Mouse (Mus musculus): ENCODE results near the gene Wdr27.

The Wdr27 gene

DNA sequence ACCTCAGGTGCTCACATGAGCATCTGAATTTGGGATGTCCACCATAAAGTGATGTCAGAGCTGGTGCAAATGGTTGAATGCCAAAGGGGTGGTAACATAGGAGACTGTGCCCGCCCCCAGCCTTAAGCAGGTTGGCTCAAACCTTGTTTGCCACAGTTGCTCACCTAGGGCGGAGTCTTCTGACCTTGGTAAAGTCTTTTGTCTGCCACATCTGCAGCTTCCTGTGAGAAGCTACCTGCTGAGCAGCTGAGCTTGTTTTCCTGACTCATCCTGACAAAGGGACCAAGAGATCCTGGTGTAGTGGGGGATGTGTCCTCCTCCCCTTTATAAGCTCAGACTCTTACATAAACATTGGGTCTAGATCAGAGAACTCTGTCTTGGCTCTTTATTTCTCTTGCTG, 125.0 kb downstream of the Wdr27 start:
- no peak for DNase-seq (ENCODE audit: low spot score)

DNA sequence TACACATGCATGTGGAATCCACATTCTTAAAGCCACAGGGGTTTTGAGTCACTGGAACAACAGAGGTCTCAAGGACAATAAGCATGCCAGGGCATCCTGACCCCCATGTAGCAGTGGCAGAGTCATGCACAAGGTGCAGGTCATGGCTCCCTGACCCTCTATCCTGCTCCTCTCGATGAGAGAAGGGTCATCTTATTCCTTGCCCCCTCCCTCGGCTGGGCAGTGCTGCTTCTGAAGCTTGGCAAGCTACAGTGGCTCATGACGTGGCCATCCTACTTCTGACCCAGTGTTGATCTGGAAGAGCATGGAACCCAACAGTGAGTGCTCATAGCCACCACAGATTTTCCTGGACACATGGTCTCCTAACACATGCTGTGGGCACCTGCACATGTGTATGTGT, 126.9 kb downstream of the Wdr27 start:
- DNase-seq (ENCODE audit: low spot score): no peak

DNA sequence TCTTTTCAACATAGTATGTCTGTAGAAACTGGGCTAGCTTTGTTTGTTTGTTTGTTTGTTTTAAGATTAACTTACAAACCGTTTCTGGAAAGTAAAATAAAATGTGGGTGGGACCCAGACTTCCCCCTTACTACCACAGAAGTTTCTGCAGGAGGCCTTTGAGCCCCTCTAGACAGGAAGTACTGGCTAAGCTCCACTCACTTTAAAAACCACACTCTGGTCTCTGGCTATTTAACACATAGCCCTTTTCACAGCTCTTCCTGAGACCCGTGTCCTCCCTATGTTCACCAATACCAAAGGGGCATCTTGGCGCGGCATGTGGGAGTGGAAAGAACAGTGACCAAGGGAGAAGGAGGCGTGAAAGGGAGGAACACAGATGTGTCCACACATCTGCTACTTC, 127.7 kb downstream of the Wdr27 start:
- DNase-seq (ENCODE audit: low spot score): no peak

DNA sequence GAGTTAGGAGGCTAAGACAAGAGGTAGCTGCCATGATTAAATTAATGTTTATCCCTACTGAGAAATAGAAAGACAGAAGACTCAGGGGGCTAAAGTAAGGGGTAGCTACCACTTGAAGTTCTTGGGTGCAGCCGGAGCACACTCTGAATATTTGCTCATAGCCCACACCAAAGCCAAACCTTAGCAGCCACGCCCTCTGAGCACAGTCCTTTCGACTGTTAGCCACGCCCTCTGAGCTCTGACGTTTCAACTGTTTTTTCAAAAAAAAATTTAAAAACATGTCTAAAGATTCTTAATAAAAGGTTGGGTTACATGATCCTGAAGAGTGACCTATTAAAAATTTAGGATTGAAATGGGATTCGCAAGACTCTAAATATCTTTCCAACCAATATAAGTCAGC, 130.3 kb downstream of the Wdr27 start:
- DNase-seq (ENCODE audit: low spot score): no peak

DNA sequence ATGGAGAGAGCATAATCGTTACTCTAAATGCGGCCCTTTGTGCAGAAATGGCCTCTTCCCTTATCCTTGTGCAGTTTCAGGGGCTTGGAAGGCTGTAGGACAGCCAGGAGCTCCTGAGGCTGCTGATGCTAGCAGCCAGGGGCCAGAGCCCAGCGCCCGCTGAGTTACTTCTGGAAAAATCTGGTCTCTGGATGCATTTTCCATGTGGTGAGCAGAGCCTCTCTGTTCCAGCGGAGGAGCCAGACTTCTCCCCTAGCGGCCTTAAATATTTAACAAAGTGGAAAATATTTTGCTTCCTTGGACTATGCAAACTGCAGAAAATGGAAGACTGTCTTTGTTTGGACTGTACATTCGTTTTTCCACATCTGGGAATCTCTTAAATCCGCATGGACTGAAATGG, 130.9 kb downstream of the Wdr27 start:
- no peak for DNase-seq (ENCODE audit: low spot score)

DNA sequence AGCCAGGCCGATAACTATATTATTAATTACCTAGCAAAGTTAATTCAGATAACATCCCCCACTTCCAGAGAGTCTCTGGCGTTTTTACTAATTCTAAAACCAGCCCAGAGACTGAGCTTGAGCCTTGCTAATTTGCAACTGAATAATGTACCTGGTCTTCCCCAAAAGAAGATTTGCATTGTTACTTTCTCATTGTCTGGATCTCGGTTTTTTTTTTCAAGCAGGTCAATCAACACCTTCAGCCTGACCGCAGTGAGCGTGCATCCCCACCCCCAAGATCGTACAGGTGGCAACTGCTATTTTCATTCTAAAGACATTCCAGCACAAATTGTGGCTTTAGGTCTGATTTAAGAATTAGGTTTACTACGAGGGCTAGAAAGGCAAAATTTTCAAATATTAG, 136.2 kb downstream of the Wdr27 start:
- DNase-seq (ENCODE audit: low spot score): no peak

DNA sequence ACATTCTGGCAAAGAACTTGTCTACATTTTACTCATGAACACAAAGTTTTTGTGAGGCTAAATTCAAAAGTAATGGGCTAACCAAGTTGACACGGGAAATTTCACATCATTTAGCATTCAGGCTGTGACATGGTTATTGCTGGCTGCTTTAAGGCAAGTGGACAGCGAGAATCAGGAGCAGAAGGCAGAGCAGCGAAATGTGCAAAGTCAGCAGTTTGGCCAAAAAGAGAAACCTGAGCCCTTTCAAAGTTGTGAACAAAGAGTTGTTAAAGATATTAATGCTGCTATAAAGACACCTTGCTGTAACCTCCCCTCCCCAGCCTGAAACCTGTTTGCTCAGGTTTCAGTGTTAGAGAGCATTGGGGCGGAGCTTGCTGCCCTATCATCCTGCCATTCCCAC, 143.7 kb downstream of the Wdr27 start:
- DNase-seq (ENCODE audit: low spot score): no peak

DNA sequence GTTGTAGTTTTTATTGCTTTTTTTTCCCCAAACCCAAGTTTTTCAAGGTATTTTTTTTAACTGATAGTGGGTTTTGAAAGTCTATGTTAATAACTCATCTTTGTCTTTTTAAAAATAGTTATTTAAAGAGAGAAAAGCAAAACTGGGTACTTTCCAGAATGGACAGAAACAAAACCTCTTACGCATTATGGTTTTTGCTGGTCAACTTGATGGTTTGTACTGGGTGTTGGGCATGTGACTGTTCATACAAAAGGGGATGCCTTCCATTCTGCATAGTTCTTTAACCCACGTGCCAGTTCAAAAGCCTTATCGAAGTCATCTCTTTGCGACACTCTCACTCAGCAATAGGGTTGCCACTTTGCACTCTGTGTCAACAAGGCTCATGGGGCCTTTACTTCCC, 147.9 kb downstream of the Wdr27 start:
- DNase-seq (ENCODE audit: low spot score): no peak

DNA sequence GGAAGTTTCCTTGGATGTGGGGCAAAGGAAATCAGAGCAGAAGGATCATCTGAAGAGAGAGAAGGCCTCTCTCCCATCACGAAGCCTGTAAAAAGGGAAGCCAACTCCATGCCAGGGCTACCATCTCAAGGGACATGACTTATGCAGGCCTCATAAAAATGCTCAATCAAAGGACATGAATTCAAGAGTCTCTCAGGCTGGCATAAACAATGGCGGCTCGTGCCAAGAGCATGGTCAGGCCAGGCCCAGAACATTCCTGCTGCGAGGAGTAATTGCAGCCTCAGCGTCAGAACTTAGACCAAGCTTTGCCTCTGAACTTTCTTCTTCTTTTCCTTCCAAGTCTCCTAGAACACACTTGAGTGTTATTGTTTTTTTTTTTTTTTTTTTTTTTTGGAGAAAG, 163.6 kb downstream of the Wdr27 start:
- no peak for DNase-seq (ENCODE audit: low spot score)

DNA sequence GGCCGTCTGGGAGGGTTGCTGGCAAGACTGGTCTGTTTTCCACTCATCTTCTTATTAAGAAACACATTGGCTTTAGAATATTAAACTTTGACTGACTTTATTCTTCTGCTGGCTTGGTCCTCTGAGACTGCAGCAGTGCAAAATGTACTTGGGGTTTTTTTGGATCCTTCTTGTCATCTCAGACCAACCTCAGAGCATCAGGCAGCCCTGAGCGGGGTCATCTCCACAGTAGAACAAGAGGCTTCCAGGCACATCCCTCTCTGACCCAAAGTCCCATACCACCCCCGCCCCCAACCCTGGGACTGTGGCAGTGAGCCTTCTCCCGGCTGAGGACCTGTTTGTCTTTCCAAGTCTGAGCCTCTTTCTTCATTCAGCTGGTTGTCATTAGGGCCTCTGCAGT, 171.6 kb downstream of the Wdr27 start:
- DNase-seq (ENCODE audit: low spot score): no peak

DNA sequence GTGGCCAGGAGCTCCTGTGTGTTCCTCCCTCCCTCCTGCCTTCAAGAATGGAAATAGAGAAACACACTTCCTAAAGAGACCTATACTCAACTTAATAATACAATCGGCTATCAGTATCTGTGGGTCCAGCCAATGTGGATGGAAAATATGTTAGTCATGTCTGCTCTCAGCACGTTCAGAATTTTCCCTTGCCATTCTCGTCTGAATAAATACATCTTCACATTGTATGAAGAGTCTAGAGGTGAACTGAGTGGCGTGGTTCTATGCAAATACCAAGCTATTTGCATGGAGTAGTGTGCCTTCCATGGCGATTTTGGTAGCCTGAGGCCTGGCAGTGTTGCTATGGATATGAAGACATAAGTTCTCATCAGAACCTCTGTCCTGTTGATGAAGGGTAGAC, 172.6 kb downstream of the Wdr27 start:
- DNase-seq (ENCODE audit: low spot score): no peak
